In the genomic region with DNA sequence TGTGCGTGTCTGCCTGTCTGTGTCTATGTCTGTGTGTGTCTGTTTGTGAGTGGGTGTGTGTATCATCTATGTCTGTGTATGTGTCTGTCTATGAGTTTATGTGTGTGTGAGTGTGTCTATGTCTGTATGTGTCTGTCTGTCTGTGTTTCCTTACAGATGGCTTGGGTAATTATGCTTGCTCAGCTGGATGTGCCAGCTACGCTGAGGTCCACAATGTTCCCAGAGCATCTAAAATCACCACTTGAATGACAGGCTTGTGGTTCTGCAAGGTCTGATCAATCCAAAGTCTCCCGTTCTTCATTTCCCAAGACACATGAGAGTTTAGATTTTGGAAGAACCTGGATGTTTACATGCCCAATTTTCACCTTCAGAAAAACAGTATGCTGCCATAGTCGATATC, we compare ENCODE assay signal across 25 mouse cellular contexts.
DNase-seq lines count a peak whose midpoint lies in the region; ATAC-seq and TF ChIP-seq lines count a peak whose summit lies in the region.
"Had no signal": no experiment of that assay in that cellular context is flagged by ENCODE, and none has a peak within 500 bp of the region (broad histone marks: within the 10 kb centered on the region; RNA-seq: fewer than 3 reads in every experiment).

No protein-coding gene starts in this region.

- H3K27me3 ChIP-seq in heart, embryonic 10.5 days (ENCODE audit: insufficient read depth, poor library complexity, severe bottlenecking), result no peaks in the 10 kb centered on the region
- no peaks in the 10 kb centered on the region for H3K27me3 ChIP-seq in heart, embryonic 13.5 days (replicated peaks)
- no peaks in the 10 kb centered on the region for H3K27me3 ChIP-seq in heart, embryonic 16.5 days (ENCODE audit: control insufficient read depth, insufficient read depth, low read length)
- no peaks in the 10 kb centered on the region for H3K27me3 ChIP-seq in kidney, embryonic 14.5 days (ENCODE audit: control insufficient read depth, insufficient read depth, low read length)
- H3K27me3 ChIP-seq: embryonic facial prominence, embryonic 15.5 days; forebrain, embryonic 12.5 days; hindbrain, embryonic 13.5 days; liver, embryonic 12.5 days; megakaryocyte, embryonic 14.5 days; Patski; stomach, embryonic 15.5 days had no signal

- H3K27ac ChIP-seq in gastrocnemius, adult 2 months, result peak overlapping the region; percentile 81
- peak overlapping the region; percentile 88 for H3K27ac ChIP-seq in heart, embryonic 10.5 days
- H3K27ac ChIP-seq in heart, embryonic 13.5 days (replicated peaks), result peak overlapping the region; percentile 92
- H3K27ac ChIP-seq in heart, embryonic 16.5 days (ENCODE audit: low read length), result peak overlapping the region; percentile 88
- no peak overlapping the region for H3K27ac ChIP-seq in kidney, embryonic 14.5 days (ENCODE audit: low read depth, low read length)
- H3K27ac ChIP-seq: embryonic facial prominence, embryonic 10.5 days; embryonic facial prominence, embryonic 15.5 days; forebrain, embryonic 12.5 days; hindbrain, embryonic 13.5 days; kidney, embryonic 15.5 days; liver, embryonic 12.5 days; stomach, embryonic 15.5 days had no signal

- no peaks in the 10 kb centered on the region for H3K9me3 ChIP-seq in heart, embryonic 10.5 days
- H3K9me3 ChIP-seq in heart, embryonic 13.5 days, result no peaks in the 10 kb centered on the region
- no peaks in the 10 kb centered on the region for H3K9me3 ChIP-seq in heart, embryonic 16.5 days (replicated peaks; ENCODE audit: control insufficient read depth, low read length)
- no peaks in the 10 kb centered on the region for H3K9me3 ChIP-seq in kidney, embryonic 14.5 days (ENCODE audit: control insufficient read depth, low read length)
- H3K9me3 ChIP-seq: embryonic facial prominence, embryonic 10.5 days; embryonic facial prominence, embryonic 15.5 days; forebrain, embryonic 12.5 days; hindbrain, embryonic 13.5 days; kidney, embryonic 15.5 days; liver, embryonic 12.5 days; stomach, embryonic 15.5 days had no signal

- no peaks in the 10 kb centered on the region for H3K36me3 ChIP-seq in heart, embryonic 10.5 days
- no peaks in the 10 kb centered on the region for H3K36me3 ChIP-seq in heart, embryonic 13.5 days
- no peaks in the 10 kb centered on the region for H3K36me3 ChIP-seq in heart, embryonic 16.5 days (ENCODE audit: control insufficient read depth, insufficient read depth)
- H3K36me3 ChIP-seq in kidney, embryonic 14.5 days (ENCODE audit: control insufficient read depth, insufficient read depth, low read length), result no peaks in the 10 kb centered on the region
- H3K36me3 ChIP-seq: embryonic facial prominence, embryonic 10.5 days; embryonic facial prominence, embryonic 15.5 days; forebrain, embryonic 12.5 days; hindbrain, embryonic 13.5 days; kidney, embryonic 15.5 days; liver, embryonic 12.5 days; stomach, embryonic 15.5 days had no signal

- peaks cover 16% of the 10 kb centered on the region; the same call in 1 of the 2 replicates for H3K4me1 ChIP-seq in heart, embryonic 10.5 days
- peaks cover 29% of the 10 kb centered on the region for H3K4me1 ChIP-seq in heart, embryonic 13.5 days
- H3K4me1 ChIP-seq in heart, embryonic 16.5 days (ENCODE audit: control insufficient read depth, insufficient read depth, low read length), result peaks cover 9% of the 10 kb centered on the region
- H3K4me1 ChIP-seq in kidney, embryonic 14.5 days (ENCODE audit: control insufficient read depth, insufficient read depth, low read length), result no peaks in the 10 kb centered on the region
- H3K4me1 ChIP-seq: embryonic facial prominence, embryonic 15.5 days; forebrain, embryonic 12.5 days; hindbrain, embryonic 13.5 days; kidney, embryonic 15.5 days; liver, embryonic 12.5 days; megakaryocyte, embryonic 14.5 days; stomach, embryonic 15.5 days had no signal

- no peak overlapping the region for H3K9ac ChIP-seq in heart, embryonic 13.5 days
- no peak overlapping the region for H3K9ac ChIP-seq in heart, embryonic 16.5 days (ENCODE audit: low read length)
- no peak overlapping the region for H3K9ac ChIP-seq in kidney, embryonic 14.5 days (ENCODE audit: low read depth, low read length)
- H3K9ac ChIP-seq: embryonic facial prominence, embryonic 15.5 days; forebrain, embryonic 12.5 days; forebrain, postnatal 0 days; hindbrain, embryonic 13.5 days; kidney, embryonic 15.5 days; liver, embryonic 12.5 days; liver, postnatal 0 days; stomach, embryonic 15.5 days had no signal

- no peak for ATAC-seq in heart, embryonic 13.5 days (ENCODE audit: extremely low read depth, insufficient number of reproducible peaks, low FRiP score, low TSS enrichment)
- no peak for ATAC-seq in heart, embryonic 16.5 days (replicated peaks; ENCODE audit: extremely low read depth, insufficient read depth, low FRiP score)
- ATAC-seq in kidney, embryonic 14.5 days (ENCODE audit: low FRiP score, low TSS enrichment), result no peak
- ATAC-seq: forebrain, postnatal 0 days; intestine, postnatal 0 days; liver, embryonic 12.5 days; liver, postnatal 0 days; Patski had no signal

- no peak overlapping the region for H3K4me3 ChIP-seq in gastrocnemius, adult 2 months
- no peak overlapping the region for H3K4me3 ChIP-seq in heart, embryonic 10.5 days
- H3K4me3 ChIP-seq in heart, embryonic 13.5 days, result no peak overlapping the region
- H3K4me3 ChIP-seq in heart, embryonic 16.5 days (ENCODE audit: low read length), result no peak overlapping the region
- H3K4me3 ChIP-seq in kidney, embryonic 14.5 days (ENCODE audit: low read length), result no peak overlapping the region
- H3K4me3 ChIP-seq: embryonic facial prominence, embryonic 10.5 days; embryonic facial prominence, embryonic 15.5 days; forebrain, embryonic 12.5 days; hindbrain, embryonic 13.5 days; kidney, embryonic 15.5 days; liver, embryonic 12.5 days; megakaryocyte, embryonic 14.5 days; stomach, embryonic 15.5 days had no signal

- TF ChIP-seq CTCF in gastrocnemius, adult 2 months (IDR thresholded peaks at IDR 0.05), result no peak

- intact Hi-C loops in gastrocnemius, adult 2 months (cut with DNase I), result loop anchor here (5.0 kb wide), 1 partner anchor 155 kb away; no protein-coding TSS in a partner anchor
- intact Hi-C loops in gastrocnemius, postnatal 14 days (cut with DNase I; ENCODE audit: low total_unique reads), result no loop called here
- intact Hi-C loops in heart, postnatal 14 days (cut with DNase I), result loop anchor here (10.0 kb wide), 1 partner anchor 62 kb away; no protein-coding TSS in a partner anchor

- no peak overlapping the region for H3K4me2 ChIP-seq in heart, embryonic 13.5 days
- H3K4me2 ChIP-seq in heart, embryonic 16.5 days (ENCODE audit: low read depth, low read length), result no peak overlapping the region
- no peak overlapping the region for H3K4me2 ChIP-seq in kidney, embryonic 14.5 days (replicated peaks; ENCODE audit: low read depth, low read length)
- H3K4me2 ChIP-seq: embryonic facial prominence, embryonic 15.5 days; forebrain, embryonic 12.5 days; hindbrain, embryonic 13.5 days; kidney, embryonic 15.5 days; liver, embryonic 12.5 days; stomach, embryonic 15.5 days had no signal

- DNase-seq in gastrocnemius, adult 2 months, result peak; percentile 25
- DNase-seq in gastrocnemius, postnatal 14 days, result no peak
- no peak for DNase-seq in heart, embryonic 10.5 days (ENCODE audit: low spot score)
- DNase-seq in heart, postnatal 14 days, result no peak
- DNase-seq: adrenal gland, postnatal 10 days; cerebellum, adult 8-10 months; kidney, postnatal 25 days; left cerebral cortex, postnatal 4 days; liver, postnatal 0 days; lung, postnatal 4 days; midbrain, embryonic 14.5 days had no signal

- WGBS in heart, embryonic 10.5 days, result 78% methylated on average over 4 of the region's 4 CpGs
- WGBS in heart, embryonic 13.5 days, result 51% methylated on average over 4 of the region's 4 CpGs
- 61% methylated on average over 4 of the region's 4 CpGs for WGBS in heart, embryonic 16.5 days
- WGBS in kidney, embryonic 14.5 days, result 92% methylated on average over 4 of the region's 4 CpGs
